Mouse (Mus musculus): ENCODE measurements at regions not wholly inside any gene's neighbourhood (a gene's known extent, or its start where the extent isn't known, plus 50 kb on each side); places are given as distances from the start of the nearest gene placed in this dataset.

DNA sequence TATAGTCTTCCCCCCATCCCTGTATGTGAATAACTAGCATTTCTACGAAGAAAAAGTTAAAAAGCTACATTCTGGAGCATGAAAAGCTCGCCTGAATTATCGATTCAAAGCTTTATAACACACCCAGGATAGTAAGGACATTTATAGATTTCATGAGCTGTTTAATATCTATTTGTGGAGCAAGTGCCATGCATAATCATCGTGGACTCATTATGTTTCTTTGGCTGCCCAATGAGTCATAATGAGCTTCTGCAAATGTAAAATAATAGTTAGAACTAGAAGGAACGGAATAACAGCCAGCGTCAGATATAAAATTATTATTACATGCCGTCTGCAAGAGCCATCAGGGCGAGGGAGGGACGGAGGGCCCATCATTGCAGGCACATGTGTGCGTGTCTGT is 292.4 kb downstream of the Cd83 start:
- no peak for DNase-seq (ENCODE audit: low spot score)

DNA sequence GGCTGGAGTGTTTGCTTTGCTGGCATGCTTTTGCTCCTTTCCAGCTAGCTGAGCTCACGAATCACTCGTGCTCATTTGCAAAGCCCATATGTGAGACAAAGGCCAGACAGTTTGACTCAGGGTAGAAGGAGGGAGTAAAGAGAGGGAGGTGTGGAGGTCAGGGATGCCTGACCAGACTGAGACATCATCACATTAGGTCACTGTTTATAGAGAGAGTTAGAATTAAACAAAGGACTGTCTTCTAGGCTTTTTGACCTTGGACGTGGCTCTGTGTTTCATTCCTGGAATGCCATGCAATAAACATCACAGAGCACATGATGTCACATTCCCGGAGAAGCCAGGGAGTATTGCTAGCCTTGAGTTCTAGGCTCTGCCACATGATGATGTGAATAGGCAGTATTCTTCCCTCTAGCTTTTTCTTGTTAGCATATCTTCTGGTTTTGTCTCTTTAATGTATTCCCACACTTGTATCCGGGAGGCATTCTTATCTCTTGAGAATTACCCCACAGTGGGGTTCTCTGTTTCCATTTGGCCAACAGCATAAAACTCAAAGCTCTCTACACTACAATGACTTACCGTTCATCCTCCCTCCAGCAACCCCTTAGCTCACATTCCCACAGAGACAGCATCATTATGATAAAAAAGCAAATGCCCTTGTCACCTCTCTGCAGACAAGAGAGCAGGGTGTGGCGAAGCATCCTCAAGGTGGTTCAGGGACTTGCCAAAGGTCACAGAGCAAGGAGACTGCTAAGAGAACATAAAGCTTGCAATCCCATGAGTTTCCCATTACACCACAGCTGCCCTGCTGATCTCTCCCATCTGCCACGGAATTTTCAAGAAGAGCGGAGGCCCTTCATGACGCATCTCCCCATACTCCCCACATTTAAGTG is 301.3 kb downstream of the Cd83 start:
- DNase-seq (ENCODE audit: low spot score) = peak; percentile 39

DNA sequence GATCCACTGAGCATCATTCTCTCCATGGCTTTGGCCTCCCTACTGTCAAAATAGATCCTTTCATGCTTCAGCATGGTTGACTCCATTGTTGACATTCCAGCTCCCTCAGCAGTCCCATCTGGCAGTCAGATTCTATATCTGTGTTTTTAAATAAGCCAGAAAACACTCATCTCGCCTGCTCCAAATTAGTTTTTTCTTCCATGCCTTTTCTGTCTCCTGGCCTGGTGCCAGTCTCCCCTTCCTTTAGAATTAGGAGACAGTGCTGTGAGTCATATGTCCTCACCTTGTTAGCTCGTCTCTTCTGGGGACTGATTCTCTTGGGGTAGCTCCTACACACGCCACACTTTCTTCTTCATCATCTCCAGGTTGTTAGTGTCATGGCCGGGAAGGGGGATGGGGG is 302.2 kb downstream of the Cd83 start:
- no peak for DNase-seq (ENCODE audit: low spot score)

DNA sequence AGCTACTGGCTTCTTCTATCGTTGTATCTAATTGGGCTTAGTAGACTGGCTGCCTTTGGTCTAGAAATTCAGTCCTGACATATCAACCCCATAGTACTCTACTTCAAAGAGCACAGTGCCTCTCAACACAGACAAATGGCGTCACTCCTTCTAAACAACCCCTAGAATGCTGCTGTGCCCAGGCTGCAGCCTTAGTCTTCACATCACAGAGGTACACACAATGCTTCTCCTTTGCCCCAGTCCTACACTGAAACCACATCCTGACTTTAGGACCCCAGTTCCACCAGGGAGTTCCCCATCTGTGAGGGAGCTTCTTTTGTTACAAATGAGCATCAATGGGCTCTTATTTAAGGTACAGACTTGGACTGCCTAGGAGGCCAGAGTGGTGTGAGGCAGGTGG is 312.6 kb downstream of the Cd83 start:
- DNase-seq (ENCODE audit: low spot score) = no peak

DNA sequence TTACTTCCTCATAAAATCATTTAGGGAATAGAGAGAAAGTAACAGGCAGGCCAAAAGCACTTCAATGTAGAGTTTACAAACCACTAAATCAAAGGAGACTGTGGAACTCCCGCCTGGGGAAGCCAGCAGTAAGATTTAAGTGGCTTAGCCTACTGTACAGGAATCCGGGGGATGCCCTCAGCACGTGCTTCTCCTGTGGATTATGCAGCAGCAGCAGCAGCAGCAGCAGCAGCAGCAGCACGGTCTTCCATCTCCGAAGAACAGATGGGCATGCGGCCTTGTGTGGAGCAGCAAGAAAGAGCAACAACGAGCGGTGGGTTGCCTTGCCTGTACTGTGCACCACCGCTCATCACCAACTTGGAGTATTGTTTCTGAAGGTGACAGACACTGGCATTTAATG is 314.9 kb downstream of the Cd83 start:
- peak; percentile 57 for DNase-seq (ENCODE audit: low spot score)

DNA sequence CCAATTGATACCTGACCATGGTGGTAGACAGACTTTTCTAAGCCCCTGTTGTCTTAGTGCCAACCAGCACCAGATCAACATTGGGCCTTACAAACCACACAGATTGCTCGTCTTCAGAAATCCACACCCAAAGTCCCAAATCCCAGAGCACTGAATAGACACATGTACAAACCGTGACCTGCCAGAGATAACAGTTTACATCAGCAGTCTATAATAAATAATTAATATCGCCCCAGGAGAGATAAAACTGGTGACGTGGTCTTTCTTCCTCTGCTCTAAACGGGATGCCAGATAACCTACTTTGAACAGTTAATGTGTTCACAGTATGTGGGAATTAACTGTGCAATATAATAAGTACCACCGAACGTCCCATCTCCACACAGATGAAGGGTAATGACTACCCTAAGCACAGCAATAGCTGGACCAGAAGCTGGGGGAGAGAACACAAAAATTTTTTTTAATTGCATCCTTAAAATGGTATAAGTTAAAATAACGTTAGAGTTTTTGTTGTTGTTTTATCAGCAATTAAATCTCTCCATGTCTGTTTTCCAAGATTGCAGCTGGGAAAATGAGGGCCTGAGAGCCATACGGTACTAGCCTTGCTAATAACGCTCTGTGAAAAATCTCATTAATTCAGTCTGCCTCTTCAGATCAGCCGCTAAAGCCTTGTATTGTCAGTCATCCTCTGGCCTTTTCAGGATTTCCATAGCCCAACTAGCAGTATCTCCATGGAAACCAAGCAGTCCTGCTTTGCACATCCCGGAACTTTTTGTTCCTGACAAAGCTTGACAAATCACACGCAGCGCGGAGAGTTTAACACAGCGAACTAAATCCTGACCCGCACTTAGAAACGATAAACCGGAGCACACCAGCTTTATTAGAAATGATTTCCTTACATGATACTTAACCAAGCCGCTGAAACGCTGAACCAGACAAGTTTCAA is 315.8 kb downstream of the Cd83 start:
- peak; percentile 92 for DNase-seq (ENCODE audit: low spot score)

DNA sequence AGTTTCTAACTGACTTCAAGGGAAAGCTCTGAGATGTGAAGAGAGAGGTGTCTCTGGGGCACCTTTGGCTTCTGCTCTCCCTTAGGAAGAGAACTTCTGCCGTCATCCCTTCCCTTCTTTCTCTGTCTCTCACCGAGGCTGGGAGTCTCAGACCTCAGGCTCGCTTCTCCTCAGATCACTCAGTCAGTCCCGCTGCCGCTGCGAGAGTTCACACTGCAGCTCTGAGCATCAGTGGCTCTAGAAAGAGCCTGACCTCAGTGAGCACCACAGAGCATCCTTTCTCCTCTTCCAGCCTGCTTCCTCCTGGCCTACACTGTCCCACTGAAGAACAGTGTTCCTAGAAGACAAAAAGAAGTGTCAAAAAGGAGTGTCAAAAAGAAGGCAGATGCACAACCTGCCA is 316.6 kb downstream of the Cd83 start:
- DNase-seq (ENCODE audit: low spot score) = peak; percentile 64

DNA sequence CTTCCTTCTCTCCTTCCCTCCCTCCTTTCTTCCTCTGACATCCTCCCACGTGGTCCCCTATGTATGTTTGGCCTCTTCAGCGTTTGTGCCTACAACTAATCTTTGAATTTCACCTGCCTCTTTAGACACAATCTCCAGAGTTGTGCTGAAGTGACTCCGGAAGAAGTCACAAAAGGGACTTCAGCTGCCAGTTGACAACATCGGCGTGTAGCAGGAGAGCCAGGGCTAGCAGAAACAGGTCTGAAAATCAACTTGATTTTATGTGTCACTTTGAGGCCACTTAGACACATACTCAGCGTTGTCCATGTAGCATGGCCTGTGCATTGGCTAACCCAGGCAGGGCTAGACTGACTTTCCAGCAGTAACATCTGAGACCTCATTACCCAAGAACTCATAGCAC is 317.2 kb downstream of the Cd83 start:
- DNase-seq (ENCODE audit: low spot score) = no peak

DNA sequence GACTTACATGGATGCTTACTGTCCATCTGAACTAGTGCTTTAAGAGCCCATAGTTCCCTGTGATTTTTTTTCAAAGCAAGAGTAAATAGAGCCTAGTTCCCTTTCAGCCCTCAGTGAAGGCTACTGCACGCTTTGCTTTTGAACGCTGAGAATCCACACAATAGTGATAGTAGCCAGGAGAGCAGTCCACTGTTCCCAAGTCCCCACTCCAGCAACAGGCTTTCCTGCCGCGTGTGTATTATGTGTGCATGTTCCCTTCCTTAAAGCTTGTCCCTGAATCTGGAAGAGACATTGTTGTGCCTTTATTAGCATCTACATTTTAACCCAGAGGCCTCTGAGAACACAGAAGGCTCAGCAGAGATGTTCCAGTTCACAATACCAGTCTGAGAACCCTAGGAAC is 317.7 kb downstream of the Cd83 start:
- no peak for DNase-seq (ENCODE audit: low spot score)

DNA sequence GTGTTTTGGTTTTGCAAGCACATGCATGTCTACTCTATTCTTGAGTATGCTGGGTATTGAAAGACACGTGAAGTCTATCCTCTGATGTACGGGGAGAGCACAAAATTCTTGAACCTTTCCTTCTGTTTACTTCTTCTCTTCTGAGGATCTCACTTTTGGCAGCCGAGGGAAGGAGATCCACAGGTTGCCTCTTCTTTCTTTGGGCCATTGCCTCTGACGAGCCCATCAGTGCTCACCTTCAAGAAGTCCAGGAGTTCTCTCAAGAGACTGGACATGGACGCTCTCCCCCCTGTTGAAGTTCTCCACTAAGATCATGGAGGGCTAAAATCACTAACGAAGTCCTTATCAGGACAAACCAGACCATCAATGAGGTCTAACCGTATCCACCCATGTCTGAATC is 318.8 kb downstream of the Cd83 start:
- no peak for DNase-seq (ENCODE audit: low spot score)

DNA sequence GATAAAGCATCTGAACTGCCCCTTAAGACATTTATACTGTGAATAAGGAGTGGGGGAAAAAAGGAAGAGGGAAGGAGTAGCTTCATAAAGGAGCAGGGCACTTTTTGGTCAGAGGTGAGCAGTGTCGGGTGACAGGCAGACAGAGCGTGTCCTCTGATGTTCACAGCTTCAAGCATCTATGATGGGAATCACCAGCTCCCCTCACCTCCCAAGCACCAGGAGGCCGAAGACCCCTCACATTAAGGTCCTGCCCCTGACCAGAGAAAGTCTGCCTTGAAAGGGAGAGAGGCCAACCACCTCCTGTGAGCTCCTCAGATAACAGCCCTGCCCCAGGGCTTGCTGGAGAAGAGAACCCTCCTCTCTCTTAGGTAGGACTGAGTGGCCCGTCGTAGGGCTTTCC is 320.6 kb downstream of the Cd83 start:
- DNase-seq (ENCODE audit: low spot score) = no peak

DNA sequence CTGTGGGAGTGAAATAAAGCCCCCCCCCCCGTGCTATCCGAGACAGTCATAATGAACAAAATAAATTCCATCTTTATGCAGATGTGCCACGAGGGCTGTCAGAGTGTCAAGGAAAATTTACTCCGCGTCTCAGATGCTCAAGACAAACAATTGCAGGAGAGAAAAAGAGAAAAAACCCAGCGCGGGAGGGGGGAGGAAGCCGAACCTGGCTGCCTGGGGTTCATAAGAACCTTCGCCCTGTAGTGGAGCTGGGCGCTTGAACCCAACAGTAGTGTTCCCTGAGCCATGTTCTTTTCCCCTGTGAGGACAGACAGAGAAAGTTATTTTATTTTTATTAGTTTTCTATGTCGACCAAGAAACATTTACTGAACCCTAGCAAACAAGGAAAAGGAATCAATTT is 324.1 kb downstream of the Cd83 start:
- no peak for DNase-seq (ENCODE audit: low spot score)

DNA sequence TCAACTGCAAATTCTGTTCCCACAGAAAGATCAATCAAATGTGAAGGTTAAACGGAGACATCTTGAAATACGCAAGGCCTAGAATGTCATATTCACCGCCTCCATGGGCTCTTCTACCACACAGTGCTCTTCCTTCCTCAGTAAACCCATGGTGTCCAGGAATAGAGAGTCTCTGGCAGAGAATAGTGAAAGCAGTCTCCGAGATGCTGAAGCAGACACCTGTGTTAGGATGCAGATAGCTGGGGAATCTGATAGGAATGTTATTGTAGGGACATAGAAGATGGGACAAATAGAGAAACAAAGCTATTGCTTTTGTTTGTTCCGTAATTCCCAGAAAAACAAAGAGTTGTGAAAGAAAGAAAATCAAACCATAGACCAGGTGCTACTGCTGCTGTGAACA is 328.5 kb downstream of the Cd83 start:
- no peak for DNase-seq (ENCODE audit: low spot score)

DNA sequence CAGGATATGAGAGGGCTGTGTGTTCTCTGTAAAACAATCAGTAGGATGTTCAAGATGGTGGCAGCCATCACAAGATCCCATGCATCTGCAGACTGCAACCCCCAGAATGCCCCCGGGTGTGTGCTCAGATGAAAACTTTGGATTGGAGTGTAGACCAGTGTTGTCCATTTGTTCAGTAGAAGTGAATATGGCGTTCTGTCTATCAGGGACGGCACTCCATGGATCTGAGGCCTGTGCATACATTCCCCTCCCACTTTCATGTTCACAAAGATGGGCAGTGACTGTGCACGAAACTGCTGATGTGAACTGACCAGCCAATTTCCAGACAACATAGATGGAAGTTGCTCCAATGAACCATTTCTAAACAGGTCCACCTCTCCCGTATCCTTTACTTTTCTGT is 330.3 kb downstream of the Cd83 start:
- DNase-seq (ENCODE audit: low spot score) = no peak

DNA sequence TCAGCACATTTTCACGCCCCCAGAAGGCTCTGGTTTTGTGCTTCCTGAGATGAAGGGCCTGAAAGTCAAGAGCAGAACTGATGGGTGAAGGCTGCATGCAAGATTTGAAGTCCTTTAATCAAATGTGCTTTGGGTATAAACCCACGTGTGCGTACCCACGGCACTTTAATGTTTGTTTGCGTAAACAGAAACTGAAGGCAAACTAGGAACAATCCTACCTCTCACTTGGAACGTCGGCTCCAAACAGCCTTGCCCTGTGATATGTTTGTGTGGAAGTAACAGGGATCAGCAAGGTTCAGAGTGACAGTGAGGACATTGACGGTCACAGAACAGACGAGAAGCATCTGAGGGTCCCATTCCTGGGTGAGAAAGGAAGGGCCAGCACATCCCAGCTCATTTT is 333.3 kb downstream of the Cd83 start:
- no peak for DNase-seq (ENCODE audit: low spot score)

DNA sequence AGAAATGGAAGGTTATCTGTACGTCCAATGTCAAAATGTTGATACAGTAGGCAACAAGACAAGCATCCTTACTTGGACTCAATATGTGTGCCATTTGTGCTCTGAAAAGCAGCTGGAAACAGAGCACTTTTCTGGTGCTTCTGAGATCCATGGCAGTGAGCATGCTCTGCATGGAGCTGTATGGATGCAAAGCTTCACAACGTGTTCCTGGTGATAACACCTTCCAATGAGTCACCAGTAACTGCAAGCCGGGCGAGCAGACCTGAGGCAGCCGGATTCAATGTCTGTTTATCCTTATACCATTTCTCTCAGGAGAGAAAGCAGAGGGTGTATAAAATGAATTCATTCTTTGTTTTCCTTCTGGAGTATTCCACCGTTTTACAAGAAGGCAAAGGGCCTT is 334.3 kb downstream of the Cd83 start:
- no peak for DNase-seq (ENCODE audit: low spot score)

DNA sequence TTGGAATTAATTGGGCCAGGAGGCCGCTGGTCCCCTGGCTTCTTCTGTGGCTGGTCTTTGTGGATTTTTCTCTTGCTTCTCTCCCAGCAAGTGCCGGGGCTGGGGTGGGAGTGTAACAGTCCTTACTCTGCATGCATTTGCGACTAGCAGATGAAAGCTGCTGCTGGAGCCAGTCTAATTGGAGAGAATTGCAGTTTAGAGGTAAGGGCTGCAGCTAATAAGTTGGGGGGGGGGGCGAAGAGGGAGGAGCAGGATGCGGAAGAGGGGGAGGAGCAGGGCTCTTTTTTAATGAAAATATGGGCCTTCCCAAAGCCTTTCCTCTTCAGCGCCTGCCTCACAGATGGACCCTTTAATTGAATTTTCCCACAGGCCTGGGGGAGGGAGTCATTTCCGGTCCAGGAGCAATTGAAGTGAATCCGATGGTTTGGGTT is 336.7 kb downstream of the Cd83 start:
- DNase-seq (ENCODE audit: low spot score) = peak; percentile 60

DNA sequence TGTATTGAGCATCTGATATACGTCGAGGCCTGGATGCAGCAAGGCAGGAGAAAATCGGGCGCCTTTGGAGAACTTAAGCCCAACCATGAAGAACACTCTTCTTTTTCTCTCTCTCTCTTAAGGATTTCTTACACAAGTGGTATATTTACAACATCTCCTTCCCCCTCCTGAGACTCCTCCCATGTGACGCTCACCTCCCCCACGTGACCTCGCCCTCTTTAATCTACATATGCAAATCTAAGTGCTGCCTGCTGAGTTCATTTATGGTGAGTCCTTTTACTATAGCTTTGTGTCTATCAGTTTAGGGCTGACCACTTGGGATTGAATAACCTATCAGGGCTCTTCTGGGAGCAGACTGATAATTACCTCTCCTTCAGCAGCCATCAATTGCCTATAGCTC is 337.4 kb downstream of the Cd83 start:
- no peak for DNase-seq (ENCODE audit: low spot score)

DNA sequence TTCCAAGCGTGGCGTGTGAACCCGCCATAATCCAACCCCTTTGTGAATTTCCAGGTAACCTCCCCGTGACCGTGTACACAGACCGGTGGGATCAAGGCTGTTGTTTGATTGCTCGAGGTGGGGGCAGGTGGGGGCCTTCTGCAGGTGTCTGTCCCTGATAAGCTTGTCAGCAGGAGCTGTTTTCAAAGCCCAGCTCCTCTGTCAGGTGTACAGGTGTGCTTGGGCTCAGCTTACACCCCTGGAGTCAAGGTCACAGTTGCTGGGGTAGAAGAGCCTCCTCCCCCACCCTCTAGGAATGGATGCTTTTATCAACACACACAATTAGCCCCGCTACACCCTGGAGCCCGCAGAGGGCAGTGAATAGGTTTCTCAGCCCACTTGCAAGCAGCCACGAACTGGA is 341.6 kb downstream of the Cd83 start:
- DNase-seq (ENCODE audit: low spot score) = no peak

DNA sequence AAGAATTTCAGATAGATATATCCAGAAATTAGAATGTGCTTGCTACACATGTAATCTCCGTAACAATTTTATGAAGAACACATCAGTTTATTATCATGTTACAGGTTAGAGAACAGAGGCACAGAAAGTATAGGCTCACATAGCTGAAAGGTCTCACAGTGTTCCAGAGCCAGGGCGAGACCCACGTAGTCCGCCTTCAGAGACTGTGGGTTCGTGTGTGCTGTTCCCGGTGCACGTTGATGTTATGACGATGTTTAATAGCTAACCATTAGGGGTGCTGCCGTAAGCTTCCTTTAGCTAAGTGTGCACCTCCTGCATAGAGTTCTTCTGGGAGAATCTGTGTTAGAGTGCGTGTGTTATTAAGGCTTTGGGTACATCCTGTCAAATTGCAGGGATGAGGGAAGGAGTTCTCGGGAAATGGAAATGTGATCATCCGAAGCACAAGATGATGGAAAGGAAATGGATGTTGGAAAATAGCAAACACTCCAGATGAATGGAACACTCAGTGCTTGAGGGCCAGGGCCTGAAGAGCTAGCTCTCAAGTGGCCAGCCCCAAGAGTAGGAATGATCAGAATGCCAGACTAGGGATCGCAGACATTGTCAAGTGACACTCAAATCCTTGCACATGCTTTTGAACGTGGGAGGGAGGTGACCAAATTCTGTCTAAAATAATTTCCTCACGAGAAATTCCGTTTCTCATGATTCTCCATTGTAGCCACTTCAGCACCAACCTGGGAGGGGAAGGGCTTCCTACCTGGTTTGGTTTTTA is 344.1 kb downstream of the Cd83 start:
- DNase-seq (ENCODE audit: low spot score) = no peak

DNA sequence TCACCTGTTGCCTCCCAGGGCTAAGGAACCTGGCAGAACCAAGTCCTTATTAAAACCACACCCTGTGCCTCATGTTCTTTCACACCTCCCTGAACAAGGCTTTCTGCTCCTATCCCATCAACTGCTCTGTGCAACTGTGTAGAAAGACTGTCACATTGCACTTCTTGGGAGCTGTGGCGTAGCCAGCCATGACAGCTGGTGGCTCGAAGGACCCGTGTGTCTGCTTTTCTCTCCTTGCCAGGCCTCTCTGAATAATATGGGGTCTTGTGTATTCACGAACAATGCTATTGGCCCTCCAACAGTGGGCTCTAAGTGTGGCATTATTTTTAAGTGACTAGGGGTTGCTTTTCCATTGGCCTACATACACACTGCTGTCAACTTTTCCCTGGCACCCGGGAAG is 347.3 kb downstream of the Cd83 start:
- DNase-seq (ENCODE audit: low spot score) = no peak

DNA sequence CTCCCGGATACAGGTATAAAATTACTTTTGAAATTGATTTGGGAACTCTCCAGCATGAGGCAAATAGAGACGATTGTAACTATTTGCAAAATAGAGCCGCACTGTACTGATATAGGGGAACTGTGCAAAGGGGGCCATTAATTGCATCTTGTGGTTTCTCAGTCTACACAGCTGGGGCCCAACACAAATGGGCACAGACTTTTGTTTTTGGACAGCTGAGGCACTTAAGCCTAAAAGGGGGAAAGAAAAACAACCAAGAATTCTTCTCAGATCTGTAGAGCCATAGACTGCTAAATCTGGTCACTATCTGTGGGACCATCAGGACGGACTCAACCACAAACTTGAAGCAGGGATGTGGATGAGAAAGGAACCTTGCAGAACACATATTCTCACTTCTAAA is 347.9 kb downstream of the Cd83 start:
- DNase-seq (ENCODE audit: low spot score) = no peak

All from embryo, embryonic 10.5 days (tissue).